Mouse (Mus musculus) urinary bladder, postnatal 14 days (tissue): ENCODE measurements around the gene Slc25a43.
A peak's percentile ranks its signal among the peaks of the same experiment; 100 is the strongest.
"Not testable (repeated sequence)": the region's sequence is repeated elsewhere in the genome, so short reads cannot be mapped to it uniquely, and the experiment has no call there.

ENCODE experiments used
- DNase-seq: peaks from one replicate; pipeline ENCODE4 v3.0.0; 2021; ENCODE audit warnings: low spot score

Gene Slc25a43

DNA sequence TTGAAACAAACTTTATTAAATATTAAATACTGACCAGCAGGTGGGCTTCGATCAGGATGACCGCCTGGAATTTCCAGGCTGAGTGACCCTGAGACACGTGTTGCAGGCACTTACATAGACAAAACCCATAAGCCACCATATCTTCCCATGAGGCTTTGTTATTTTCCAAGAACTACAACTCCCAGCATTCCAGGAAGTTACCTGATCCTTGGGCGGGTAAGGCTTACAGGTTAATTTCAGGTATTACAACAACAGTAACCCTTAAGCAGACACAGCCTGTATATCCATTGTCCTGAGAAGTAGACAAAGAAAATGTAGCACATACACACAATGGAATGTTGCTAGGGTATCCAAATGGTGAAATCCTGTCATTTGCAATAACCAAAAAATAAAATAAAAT, 45.9 kb downstream of the Slc25a43 start:
- DNase-seq = no peak

DNA sequence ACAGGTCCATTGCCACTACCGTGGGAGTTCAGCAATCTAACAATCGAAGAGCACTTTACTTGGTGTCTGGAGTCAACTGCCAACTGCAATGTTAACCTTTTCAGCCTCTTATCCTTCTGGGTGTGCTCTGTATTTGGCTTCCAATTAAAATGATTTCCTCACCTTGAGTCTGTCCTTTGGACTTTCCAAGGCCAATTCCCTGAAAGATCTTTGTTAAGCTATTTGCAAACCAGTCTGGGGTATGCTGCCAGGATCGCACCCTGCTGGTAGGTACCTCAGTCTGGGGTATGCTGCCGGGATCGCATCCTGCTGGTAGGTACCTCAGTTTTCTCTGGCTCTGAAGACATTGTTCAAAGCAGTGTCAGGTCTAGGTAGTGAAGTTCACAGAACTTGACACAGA, 51.1 kb downstream of the Slc25a43 start:
- no peak for DNase-seq

DNA sequence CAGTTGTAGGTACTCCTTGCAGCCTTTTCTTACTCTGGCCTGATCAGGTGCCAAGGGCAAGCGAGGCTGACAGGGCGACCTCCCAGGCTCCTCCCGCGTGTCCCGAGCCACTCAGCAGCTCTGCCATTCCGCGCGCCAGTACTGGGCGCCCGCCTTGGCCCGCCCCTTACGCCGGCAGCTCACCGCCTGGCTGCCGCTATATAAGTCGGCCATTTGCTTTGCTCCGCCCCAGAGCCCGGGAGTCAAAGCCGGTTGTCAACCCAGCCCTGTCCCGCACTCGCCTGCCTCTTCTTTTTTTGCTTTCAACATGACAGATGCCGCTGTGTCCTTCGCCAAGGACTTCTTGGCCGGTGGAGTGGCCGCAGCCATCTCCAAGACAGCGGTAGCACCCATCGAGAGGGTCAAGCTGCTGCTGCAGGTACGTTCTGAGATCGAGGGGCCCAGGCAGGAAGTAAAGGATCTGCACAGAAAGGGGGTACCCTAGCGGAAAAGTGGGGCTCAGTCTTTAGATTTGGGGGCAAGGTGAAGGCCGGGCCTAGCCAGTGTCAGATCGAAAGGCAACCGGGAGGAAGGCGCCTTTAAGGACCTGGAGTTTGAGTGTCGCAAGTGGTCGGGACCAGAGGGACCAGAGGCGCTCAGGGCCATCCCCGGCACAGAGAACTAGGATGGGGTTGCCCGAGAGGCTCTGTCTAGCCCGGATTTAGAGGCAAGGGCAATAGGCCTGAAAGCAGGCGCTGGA, 52.1 kb downstream of the Slc25a43 start, which contains the start of gene Slc25a5:
Slc25a5 (plus strand) TSS at position 228 of the 739 bp plus-strand sequence.
- DNase-seq = peak; percentile 84

DNA sequence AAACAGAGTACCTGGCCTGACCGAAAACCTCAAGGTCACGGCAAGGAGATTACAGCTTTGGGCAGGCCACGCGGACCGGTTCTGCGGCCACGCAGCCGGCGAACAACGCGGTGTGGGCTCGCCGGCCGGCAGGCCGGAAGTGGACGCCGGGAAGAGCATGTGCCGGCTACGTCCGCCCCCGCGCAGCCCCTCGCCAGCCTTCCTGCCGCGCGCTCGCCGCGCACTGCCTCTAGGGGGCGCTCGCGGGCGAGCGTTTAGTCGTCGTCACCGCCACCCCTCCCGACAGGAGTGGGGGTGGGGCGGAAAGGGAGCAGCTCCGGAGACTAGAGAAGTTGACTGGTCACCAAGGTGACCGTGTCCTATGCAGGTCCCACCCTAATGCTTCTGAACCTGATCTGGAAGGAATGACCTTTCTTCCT, 52.7 kb downstream of the Slc25a43 start:
- peak; percentile 78 for DNase-seq

DNA sequence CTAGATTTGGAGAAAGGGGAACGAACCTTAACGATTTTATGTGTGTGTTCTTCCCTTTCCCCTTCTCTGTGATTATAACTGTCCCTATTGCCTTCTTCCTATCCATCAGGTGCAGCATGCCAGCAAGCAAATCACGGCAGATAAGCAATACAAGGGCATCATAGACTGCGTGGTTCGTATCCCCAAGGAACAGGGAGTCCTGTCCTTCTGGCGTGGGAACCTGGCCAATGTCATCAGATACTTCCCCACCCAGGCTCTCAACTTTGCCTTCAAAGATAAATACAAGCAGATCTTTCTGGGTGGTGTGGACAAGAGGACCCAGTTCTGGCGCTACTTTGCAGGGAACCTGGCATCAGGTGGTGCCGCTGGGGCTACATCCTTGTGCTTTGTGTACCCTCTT, 53.3 kb downstream of the Slc25a43 start:
- not testable (repeated sequence) for DNase-seq

DNA sequence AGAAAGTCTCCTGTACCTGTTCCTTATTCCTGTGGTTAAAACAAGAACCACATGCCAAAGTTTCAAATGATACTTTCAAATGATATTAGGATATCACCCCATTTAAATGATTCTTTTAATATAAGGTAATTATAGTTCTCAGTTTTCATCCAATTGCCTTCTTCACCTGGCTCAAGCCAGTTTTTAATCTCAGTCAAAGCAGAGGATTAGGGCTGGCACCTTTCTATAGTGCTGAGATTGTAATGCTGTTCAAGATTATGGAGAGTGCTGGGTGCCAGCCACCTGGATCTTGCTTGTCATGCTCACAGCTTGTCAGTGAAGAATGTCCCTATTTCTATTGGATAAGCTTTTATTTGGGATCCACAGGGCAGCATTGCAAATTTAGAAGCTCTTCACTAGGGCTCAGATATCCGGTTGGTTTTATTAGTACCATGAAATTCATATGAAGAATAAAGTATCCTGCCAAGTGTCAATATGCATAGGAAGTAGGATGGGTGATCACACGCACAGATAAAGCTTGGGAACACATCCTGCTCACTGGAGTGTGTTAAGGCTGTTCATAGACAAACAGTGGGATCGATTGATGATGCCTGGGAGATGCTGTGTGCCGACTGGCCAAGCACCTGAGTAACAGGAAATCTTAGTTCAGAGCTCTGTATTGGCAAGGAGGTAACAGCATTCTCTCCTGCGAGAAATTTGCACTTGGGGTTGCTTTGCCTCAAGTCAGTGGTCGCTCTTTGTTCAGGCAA, 55.8 kb downstream of the Slc25a43 start:
- DNase-seq = no peak

DNA sequence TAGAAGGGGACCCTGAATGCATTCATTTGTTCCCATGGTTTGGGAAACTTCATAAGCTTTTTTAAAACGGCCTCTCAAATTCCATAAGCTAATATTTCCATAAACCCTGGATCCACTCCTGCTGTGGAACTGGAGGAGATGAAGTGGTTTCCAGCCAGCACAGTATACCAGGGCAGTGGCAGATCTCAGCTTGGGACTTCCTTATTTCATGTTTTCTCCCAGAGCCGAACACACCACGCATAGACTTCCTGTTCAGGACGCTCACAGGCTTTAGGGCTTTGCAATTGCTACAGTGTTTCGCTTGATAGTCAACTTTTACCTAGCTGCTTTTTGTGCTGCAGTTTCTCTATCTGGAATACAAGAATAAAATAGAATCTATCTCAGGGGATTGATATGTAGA, 59.7 kb downstream of the Slc25a43 start:
- DNase-seq = no peak

DNA sequence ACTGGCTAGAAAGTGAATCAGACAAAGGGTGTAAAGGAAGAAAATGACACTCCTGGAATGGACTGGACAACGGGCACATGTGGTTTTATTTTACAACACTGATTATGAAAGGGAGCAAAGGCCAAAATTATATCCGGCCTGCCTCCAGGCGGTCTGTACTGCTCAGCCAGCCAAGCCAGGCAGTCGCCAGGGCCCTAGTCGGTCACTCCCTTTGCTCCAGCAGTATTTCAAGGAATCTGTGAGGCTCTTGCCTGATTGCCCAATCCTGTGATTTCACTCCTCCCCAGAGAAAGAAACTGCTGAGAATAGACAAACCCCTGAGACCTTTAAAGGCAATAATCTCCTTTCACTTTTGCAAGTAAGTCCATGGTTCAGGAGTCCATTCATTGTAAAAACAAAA, 60.7 kb downstream of the Slc25a43 start:
- peak; percentile 32 for DNase-seq

DNA sequence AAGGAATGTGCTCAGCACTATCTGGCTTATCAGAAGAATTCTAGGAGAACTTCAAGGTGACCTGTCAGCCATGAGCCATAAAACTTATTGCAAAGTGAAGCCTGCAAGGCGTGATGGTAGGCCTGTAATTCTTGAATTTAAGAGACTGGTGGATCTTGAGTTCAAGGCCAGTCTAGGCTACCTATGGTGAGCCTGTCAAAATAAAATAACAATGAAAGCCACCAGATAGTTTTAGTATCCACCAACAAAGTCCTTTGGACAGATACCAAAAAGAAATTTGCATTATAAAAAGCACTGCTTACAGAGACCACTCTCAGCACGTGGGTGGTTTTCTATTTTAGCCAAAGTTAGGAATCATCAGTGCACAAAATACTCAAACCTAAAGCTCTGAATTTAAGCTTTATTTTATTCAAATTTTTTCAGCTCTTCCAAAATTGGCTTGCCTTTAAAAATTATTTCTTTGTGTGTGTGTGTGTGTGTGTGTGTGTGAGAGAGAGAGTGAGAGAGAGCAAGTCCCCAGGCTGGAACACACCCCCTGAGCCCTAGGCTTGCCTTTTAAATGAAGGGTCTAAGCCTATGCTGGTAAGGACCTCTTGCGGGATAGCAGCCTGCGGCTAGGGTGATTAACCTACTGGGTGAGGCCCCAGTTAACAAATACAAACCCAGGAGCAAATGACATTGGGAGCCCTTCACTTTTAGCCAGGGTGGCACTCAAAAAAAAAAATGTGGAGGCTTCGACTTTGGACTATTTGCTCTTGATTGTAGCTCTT, 62.2 kb downstream of the Slc25a43 start:
- no peak for DNase-seq

DNA sequence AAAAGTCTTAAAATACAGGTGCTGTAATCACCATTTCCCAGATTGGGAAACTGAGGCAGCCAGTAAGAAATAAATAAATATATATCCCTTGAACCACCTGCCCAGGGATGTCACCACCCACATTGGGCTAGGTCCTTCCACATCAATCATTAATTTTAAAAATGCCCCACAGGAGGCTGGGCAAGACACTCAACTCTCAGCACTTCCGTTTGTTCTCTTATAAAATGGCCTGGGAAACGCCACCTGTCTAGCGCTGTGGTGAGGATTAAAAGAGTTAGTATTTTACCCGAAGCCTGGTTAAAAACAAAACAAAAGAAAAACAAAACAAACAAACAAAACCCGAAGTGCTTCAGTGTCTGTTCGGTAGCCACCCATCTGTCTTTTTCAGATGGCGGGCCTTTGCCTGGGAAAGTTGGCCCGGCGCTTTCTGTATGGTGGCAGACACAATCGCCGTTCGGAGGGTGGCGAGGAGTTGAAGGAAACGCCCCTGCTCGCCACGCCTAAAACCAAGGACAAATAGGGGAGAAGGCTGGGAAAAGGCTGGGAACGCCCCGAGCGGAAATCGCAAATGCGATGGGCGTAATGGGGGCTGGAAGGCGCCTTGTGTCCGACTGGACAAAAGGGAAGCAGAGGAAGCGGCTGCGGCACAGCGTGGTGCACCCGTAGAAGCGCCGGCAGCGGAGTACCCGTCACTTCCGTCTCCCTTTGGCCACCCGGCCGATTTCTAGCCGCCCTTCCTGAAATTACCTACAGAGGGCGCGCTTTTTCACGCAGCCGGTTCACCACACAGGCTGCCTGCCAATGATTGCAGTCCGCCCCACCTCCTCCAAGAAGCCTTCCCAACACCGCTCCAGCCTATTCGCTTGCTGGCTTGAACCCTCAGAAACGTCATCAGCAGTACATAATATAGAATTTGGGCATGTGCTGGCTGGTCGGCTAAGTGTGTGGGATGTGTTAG, 64.2 kb downstream of the Slc25a43 start:
- peak; percentile 88 for DNase-seq

DNA sequence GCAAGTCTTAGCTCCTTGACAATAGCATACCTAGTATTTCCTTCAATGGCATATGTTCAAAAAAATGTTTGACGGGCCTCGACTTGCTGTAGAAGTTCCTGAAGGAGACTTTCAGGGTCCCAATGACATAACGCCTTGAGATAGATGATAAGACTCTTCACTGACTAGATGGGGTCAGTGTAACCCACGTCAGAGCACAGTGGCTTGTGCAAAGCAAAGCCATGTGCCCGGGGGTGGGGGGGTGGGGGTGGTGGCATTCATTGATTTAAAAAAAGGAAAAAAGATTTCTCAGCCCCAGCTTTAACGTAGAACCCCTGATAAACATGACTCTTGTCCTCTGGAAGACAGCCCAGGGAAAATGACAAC, 64.8 kb downstream of the Slc25a43 start:
- no peak for DNase-seq

DNA sequence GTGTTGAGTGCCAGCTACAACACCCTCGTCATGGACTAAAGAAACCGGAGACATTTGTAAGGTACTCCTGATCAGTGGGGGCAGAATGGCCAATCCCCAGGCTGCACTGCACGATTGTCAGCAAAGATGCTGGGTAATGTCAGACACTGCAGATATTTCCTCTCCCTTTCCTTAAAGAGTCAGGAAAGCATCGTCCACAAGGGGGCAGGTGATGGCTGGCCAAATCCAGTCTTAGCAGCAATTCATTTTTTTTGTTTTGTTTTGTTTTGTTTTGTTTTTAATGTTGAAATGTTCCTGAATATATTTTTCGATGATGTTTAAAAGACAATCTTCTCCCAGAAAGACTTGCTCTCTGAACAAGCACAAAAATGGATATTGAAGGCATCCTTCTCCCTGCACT, 67.9 kb downstream of the Slc25a43 start:
- peak; percentile 36 for DNase-seq

DNA sequence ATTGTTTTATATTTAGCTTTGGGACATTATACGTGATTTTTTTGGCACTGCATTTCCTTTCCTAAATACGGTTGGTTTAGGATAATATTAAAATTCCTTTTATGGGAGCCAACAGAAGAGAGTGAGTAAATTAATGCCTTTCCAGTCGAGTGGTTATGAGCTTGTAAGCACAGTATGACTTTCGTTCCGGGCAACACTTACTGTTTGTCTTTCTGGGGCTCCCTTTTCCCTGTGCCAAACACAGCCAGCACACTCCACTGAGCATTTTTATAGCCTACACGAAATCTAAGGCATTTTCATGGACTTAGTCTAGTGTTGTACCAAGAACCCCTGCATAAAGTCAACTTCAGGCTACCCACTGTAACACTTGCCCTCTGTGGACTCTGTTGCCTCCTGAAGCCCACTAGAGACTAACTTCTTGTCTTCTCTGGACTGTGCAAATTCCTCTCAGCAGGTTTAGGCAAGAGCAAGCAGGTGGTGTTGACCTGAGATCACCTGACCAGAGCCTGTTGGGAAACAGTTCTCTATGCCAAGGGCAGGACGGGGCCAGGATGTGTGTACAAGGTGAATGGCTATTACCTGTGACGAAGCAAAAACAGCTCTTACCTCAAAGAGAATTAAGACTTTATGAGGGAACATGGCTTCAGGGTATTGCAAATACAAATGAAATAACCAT, 70.8 kb downstream of the Slc25a43 start:
- no peak for DNase-seq

DNA sequence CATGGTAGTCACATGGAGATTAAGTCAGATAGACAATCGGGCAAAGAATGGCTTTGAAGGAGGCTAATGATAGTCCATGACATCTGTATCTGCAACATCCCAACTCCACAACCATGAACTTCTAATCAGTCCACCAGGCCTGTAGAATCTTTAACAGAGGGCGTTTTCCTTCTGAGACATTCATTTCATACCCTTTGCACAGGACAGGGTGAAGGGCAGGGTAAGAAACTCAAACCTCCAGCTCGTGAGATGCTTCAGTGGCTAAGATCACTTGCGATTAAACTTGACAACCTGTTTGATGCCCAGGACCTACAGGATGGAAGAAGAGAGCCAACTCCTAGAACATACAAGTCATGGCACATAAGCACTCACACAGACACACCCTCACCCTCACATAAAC, 71.6 kb downstream of the Slc25a43 start:
- DNase-seq = no peak

DNA sequence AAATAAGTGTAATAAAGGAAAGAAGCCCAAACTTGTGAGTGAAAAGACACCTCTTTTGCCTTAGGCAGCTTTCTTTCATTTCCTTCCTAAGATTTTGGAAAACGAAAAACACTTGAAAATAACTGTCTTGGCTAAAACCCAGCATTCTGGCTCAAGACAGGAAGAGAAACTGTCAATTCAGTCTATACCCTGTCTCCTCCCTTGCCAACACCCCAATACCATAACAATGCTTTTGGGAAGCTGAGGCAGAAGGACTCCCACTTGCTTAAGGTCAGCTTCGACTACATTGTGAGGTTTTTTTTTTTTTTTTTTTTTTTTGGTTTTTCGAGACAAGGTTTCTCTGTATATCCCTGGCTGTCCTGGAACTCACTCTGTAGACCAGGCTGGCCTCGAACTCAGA, 72.0 kb downstream of the Slc25a43 start:
- DNase-seq = no peak

DNA sequence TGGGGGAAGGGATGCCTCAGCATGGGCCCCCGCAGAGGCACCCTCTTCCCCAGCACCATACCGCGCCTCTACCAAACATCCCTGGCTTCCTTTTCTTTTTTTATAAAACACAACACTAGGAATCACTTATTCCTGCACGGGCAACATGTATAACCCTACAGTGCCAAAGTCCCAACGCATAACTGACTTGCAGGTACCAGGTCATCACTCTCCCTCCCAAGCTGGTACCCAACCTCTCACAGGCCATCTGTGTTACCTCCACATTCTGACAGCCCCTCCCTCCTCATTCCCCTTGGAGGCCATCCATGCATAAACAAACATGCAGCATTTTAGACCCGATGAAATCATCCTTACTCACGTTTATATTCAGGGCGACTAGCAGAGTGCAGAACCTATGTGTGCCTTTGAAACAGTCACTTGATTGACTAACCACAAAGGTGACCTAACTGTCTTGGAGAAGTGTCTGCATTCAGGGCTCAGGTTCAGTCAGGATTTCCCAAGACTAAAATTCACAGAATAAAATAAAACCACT, 73.0 kb downstream of the Slc25a43 start:
- DNase-seq = no peak

DNA sequence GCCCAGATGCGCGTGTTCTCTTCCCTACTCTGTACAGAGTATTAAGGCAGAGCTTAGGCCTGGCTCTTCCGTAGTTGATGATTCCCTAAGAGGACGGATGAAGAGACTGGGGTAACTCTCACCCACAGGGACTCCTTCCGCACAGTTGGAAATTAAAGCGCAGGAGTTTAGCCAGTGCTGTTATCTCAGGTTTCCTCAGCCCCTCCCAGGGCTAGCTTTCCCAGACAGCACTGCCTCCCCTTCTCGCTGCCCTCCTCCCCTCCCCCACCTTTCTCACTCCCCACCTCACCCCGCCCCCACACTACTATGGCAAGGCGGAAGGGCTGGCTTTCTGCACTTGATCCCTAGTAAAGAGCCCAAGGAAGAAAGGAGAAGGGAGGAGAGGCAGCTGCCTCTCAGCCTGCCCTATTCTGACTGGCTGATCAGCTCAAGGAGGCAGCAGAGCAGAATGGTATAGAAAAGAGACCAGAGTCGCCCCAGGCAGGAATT, 73.5 kb downstream of the Slc25a43 start:
- DNase-seq = no peak

DNA sequence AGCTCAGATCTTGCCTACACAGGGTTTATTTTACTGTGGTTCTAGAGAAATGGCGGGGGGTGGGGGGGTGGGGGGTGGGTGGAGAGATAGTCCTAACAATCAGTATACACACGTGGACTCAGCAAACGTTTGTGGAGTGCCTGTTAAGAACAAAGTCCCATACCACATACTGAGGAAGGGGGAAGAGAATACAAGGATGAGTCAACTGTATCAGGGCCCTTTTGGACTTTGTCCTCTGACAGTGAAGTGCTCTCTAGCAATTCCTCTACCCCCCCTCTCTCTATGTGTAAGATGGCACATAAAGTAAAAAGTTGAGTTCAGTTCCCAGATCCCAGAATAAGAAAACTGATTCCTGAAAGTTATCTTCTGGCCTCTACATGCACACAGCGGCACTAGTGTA, 76.1 kb downstream of the Slc25a43 start:
- DNase-seq = no peak

DNA sequence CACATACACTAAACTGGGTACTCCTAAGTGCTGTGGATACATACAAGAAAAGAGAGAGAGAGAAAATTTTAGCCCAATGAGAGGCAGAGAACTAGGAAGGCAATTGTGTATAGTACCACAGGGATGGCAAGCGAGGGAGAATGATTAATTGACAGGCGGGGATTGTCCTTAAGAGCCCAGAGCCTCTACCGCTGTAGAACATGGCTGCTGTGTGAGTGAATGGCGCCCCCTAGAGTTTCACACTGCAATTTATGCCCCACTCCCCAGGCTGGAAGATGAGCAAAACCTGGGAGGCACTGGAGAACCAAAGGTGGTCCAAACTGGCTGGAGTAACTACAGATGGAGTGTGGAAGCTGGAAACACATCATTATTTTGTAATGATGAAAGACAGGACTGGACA, 76.7 kb downstream of the Slc25a43 start:
- DNase-seq = no peak

DNA sequence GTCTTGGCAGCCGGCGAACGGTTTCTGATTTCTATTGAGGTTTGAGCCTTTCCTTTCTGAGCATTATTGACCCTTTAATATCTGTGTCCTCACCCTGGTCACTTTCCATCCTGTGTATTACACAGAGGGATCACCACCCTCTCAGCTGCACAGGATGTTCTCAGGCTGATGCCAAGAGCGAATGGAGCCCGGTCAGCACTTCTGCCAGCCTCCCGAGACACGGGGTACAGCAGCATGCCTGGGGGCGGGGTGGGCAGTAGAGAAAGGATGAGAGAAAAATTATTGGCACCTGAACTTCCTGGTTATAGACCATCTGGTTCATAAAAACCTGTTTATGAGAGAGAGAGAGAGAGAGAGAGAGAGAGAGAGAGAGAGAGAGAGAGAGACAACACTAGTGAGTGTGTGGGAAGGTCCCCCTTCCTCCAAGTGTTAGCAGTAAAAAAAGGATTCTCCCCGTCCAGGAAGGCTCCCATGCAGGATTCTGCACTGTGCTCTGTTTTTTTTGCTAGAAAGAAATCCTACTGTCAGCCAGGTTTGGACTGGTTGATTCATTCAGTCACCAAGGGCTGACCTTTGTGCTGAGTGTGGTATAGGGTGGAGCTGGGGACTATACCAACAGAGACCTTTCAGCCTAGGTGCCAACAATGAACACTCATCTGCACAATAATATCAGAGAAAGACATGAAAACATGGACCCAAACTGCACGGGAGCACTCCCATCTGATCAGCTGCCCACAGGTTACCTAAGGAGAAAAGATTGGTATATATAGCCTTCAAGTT, 80.7 kb downstream of the Slc25a43 start:
- DNase-seq = no peak
